Mouse (Mus musculus): ENCODE measurements at regions not wholly inside any gene's neighbourhood (a gene's known extent, or its start where the extent isn't known, plus 50 kb on each side); places are given as distances from the start of the nearest gene placed in this dataset.

- DNase-seq (ENCODE audit: extremely low read depth, low read depth) = no peak
Measured at GRCm38 (mm10) chr14:76917139-76917929, 119.2 kb upstream of the Ccdc122 start.

GRCm38 (mm10) chr14:76913850-76914249 is 122.7 kb upstream of the Ccdc122 start:
- DNase-seq (ENCODE audit: extremely low read depth, low read depth) = no peak

- peak; percentile 54 for DNase-seq (ENCODE audit: extremely low read depth, low read depth)
Measured at GRCm38 (mm10) chr14:76912301-76913001, 124.1 kb upstream of the Ccdc122 start.

GRCm38 (mm10) chr14:76911271-76911670 is 125.3 kb upstream of the Ccdc122 start:
- DNase-seq (ENCODE audit: extremely low read depth, low read depth) = no peak

GRCm38 (mm10) chr14:76910186-76910585 is 126.4 kb upstream of the Ccdc122 start:
- no peak for DNase-seq (ENCODE audit: extremely low read depth, low read depth)

- DNase-seq (ENCODE audit: extremely low read depth, low read depth) = no peak
Measured at GRCm38 (mm10) chr14:76907941-76908340, 128.6 kb upstream of the Ccdc122 start.

- no peak for DNase-seq (ENCODE audit: extremely low read depth, low read depth)
Measured at GRCm38 (mm10) chr14:76902962-76903757, 133.4 kb upstream of the Ccdc122 start.

GRCm38 (mm10) chr14:76901490-76901889 is 135.1 kb upstream of the Ccdc122 start:
- DNase-seq (ENCODE audit: extremely low read depth, low read depth) = no peak

GRCm38 (mm10) chr14:76899331-76899730 is 137.2 kb upstream of the Ccdc122 start:
- DNase-seq (ENCODE audit: extremely low read depth, low read depth) = no peak

- DNase-seq (ENCODE audit: extremely low read depth, low read depth) = peak; percentile 39
Measured at GRCm38 (mm10) chr14:76887708-76888107, 148.9 kb upstream of the Ccdc122 start.

GRCm38 (mm10) chr14:76887201-76887600 is 149.4 kb upstream of the Ccdc122 start:
- no peak for DNase-seq (ENCODE audit: extremely low read depth, low read depth)

- peak; percentile 74 for DNase-seq (ENCODE audit: extremely low read depth, low read depth)
Measured at GRCm38 (mm10) chr14:76883231-76883651, 153.3 kb upstream of the Ccdc122 start.

GRCm38 (mm10) chr14:76882711-76883171 is 153.8 kb upstream of the Ccdc122 start:
- DNase-seq (ENCODE audit: extremely low read depth, low read depth) = no peak

GRCm38 (mm10) chr14:76880851-76881250 is 155.7 kb upstream of the Ccdc122 start:
- no peak for DNase-seq (ENCODE audit: extremely low read depth, low read depth)

- no peak for DNase-seq (ENCODE audit: extremely low read depth, low read depth)
Measured at GRCm38 (mm10) chr14:76877306-76877705, 159.3 kb upstream of the Ccdc122 start.

GRCm38 (mm10) chr14:76876015-76876414 is 160.6 kb upstream of the Ccdc122 start:
- DNase-seq (ENCODE audit: extremely low read depth, low read depth) = no peak

- no peak for DNase-seq (ENCODE audit: extremely low read depth, low read depth)
Measured at GRCm38 (mm10) chr14:76875266-76875900, 161.2 kb upstream of the Ccdc122 start.

GRCm38 (mm10) chr14:76874542-76875265 is 161.9 kb upstream of the Ccdc122 start:
- no peak for DNase-seq (ENCODE audit: extremely low read depth, low read depth)

- no peak for DNase-seq (ENCODE audit: extremely low read depth, low read depth)
Measured at GRCm38 (mm10) chr14:76873684-76874083, 162.9 kb upstream of the Ccdc122 start.

- DNase-seq (ENCODE audit: extremely low read depth, low read depth) = no peak
Measured at GRCm38 (mm10) chr14:76872976-76873375, 163.6 kb upstream of the Ccdc122 start.

- DNase-seq (ENCODE audit: extremely low read depth, low read depth) = no peak
Measured at GRCm38 (mm10) chr14:76872510-76872909, 164.1 kb upstream of the Ccdc122 start.
